Mouse (Mus musculus): ENCODE data around the gene Zfp36l2. TPM values are rescaled to one million over a fixed set of nuclear protein-coding genes. Genes with fewer than 3 reads are reported as not detected.
"Not testable (repeated sequence)": the region's sequence is repeated elsewhere in the genome, so short reads cannot be mapped to it uniquely, and the experiment has no call there.

Zfp36l2 gene
- polyA plus RNA-seq (2015; fragmentation: Nextera tagmentation; extraction: Ambion mirVana) = 12.7 and 14.5 TPM in 2 replicates

DNA sequence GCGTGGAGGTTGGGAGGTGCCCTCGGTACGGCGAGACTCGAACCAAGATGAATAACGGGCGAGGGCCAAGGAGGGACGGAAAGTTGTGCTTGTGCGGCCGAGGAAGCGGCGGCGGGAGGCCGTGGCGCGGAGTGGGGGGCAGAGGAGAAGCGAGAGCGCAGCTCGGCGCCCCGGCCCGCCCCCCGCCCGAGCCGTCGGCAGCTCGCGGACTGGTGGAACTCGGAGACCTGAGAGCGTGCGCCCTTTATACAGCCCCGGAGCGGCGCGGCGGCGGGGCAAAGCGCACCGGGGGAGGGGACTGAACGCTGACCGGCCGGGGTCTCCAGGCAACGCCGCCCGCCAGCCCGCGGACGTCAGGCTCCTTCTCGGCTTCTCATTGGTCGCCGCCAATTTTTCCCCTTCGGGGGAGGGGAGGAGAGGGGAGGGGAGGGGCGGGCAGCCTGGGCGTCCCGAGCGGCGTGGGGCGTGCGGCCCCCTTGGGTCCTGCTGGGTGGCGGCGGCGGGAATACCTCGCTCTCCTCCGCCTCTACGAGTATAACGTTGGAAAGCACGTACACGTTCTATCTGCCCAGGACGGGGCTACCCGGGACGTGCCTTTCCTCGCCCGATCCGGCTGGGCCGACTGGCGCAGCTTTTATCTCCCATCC, at the start of gene Zfp36l2:
Zfp36l2 (minus strand) TSS at position 221 of the 647 bp plus-strand sequence.
- H3K27ac ChIP-seq (ENCODE audit: low read length) = peak within 1 kb of the TSS; percentile 100
- H3K4me3 ChIP-seq (replicated peaks; ENCODE audit: low read length) = peak within 1 kb of the TSS; percentile 90
- H3K9me3 ChIP-seq (replicated peaks; ENCODE audit: control insufficient read depth, low read length) = no peaks in the 10 kb centered on the region
- peaks cover 27% of the 10 kb centered on the region for H3K4me1 ChIP-seq (ENCODE audit: control insufficient read depth, insufficient read depth, low read length)
- peak within 1 kb of the TSS; percentile 98 for H3K4me2 ChIP-seq (ENCODE audit: low read depth, low read length)
- H3K27me3 ChIP-seq (ENCODE audit: control insufficient read depth, insufficient read depth, low read length) = no peaks in the 10 kb centered on the region
- peak within 1 kb of the TSS; percentile 98 for H3K9ac ChIP-seq (ENCODE audit: low read length)
- under 1% methylated on average over 76 of the region's 76 CpGs for WGBS
- H3K36me3 ChIP-seq (ENCODE audit: control insufficient read depth, insufficient read depth, low read length) = no peaks in the 10 kb centered on the region
- ATAC-seq (ENCODE audit: insufficient read depth, low FRiP score) = peak; percentile 90

DNA sequence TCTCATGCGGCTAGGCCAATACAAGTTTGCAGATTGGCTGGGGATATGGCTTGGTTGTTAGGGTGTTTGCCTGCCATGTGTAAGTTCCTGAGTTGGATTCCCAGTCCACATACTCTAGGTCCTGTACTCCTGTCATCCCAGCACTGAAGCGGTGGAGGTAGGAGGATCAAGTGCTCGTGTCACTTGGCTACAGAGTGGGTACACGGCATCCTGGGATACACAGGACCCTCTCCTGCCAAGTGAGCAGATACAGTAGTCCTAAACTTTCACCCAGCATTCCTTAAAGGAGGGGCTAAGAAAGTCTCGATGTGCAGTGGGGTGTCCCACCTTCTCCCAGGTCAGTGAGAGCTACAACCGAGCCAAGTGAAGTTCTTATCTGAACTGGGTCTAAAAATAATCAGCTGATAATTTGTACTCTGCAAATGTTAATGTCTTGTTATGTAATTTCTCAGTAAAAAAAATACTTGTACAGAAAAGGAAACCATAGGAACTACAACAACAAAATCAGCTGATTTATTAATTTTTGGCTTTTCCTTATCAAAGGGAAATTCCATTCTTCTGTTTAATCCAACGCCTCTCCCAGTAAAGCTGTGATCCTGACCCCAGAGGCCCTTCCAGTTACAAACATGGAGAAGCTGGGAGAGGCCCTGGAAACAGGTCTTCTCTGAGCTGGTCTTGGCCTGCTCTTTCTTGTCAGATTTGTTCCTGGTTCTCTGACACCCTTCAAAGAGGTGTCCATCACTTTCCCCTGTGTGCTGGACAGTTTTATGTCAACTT, 49.2 kb upstream of the Zfp36l2 start:
- no peaks in the 10 kb centered on the region for H3K27me3 ChIP-seq (ENCODE audit: control insufficient read depth, insufficient read depth, low read length)
- no peak overlapping the region for H3K4me3 ChIP-seq (replicated peaks; ENCODE audit: low read length)
- H3K4me1 ChIP-seq (ENCODE audit: control insufficient read depth, insufficient read depth, low read length) = no peaks in the 10 kb centered on the region
- H3K4me2 ChIP-seq (ENCODE audit: low read depth, low read length) = no peak overlapping the region
- H3K9ac ChIP-seq (ENCODE audit: low read length) = no peak overlapping the region
- no peak overlapping the region for H3K27ac ChIP-seq (ENCODE audit: low read length)
- ATAC-seq (ENCODE audit: insufficient read depth, low FRiP score) = no peak
- no peaks in the 10 kb centered on the region for H3K9me3 ChIP-seq (replicated peaks; ENCODE audit: control insufficient read depth, low read length)
- H3K36me3 ChIP-seq (ENCODE audit: control insufficient read depth, insufficient read depth, low read length) = peaks cover 3% of the 10 kb centered on the region; the same call in 1 of the 2 replicates
- WGBS = 75% methylated on average over 7 of the region's 7 CpGs

DNA sequence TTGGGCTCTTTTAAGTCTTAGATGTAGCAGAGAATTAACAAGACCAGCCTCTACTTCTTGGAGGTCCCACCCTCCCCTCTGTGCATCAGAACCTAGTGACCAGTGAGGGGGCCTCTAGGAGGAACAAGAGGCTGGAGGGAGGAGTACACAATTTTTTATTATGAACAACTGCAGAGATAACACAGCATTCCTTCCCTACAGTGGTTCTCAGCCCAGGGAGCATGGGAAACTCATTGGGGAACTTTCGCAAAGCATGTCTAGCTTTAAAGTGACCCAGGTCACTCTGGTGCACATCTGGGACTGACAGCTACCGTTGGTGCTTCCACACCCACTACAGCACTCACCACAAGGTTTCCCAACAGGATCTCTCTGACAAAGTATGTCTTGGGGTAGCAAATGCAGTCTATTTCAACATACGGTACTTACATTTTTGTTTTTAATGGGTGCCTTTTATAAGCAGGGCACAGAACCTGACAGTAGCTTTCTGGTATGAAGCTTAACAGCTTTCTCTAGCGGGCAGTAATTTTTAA, 47.7 kb upstream of the Zfp36l2 start:
- H3K27ac ChIP-seq (ENCODE audit: low read length) = no peak overlapping the region
- WGBS = 73% methylated on average over 4 of the region's 4 CpGs
- no peak for ATAC-seq (ENCODE audit: insufficient read depth, low FRiP score)
- H3K4me2 ChIP-seq (ENCODE audit: low read depth, low read length) = no peak overlapping the region
- H3K27me3 ChIP-seq (ENCODE audit: control insufficient read depth, insufficient read depth, low read length) = no peaks in the 10 kb centered on the region
- no peaks in the 10 kb centered on the region for H3K9me3 ChIP-seq (replicated peaks; ENCODE audit: control insufficient read depth, low read length)
- peaks cover 3% of the 10 kb centered on the region; the same call in 1 of the 2 replicates for H3K36me3 ChIP-seq (ENCODE audit: control insufficient read depth, insufficient read depth, low read length)
- H3K4me3 ChIP-seq (replicated peaks; ENCODE audit: low read length) = no peak overlapping the region
- no peak overlapping the region for H3K9ac ChIP-seq (ENCODE audit: low read length)
- H3K4me1 ChIP-seq (ENCODE audit: control insufficient read depth, insufficient read depth, low read length) = no peaks in the 10 kb centered on the region

DNA sequence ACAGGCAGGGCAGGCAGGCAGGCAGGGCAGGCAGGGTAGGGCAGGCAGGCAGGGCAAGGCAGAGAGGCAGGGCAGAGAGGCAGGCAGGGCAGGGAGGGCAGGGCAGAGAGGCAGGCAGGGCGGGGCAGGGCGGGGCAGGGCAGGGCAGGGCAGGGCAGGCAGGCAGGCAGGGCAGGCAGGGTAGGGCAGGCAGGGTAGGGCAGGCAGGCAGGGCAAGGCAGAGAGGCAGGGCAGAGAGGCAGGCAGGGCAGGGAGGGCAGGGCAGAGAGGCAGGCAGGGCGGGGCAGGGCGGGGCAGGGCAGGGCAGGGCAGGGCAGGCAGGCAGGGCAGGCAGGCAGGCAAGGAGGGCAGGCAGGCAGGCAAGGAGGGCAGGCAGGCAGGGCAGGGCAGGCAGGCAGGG, 47.0 kb upstream of the Zfp36l2 start:
- H3K9me3 ChIP-seq (replicated peaks; ENCODE audit: control insufficient read depth, low read length); H3K36me3 ChIP-seq (ENCODE audit: control insufficient read depth, insufficient read depth, low read length); H3K27me3 ChIP-seq (ENCODE audit: control insufficient read depth, insufficient read depth, low read length); H3K9ac ChIP-seq (ENCODE audit: low read length); H3K4me3 ChIP-seq (replicated peaks; ENCODE audit: low read length); H3K27ac ChIP-seq (ENCODE audit: low read length); H3K4me2 ChIP-seq (ENCODE audit: low read depth, low read length); H3K4me1 ChIP-seq (ENCODE audit: control insufficient read depth, insufficient read depth, low read length); ATAC-seq (ENCODE audit: insufficient read depth, low FRiP score): not testable (repeated sequence)
- no CpG with 5 or more reads among the region's 4 CpGs for WGBS

DNA sequence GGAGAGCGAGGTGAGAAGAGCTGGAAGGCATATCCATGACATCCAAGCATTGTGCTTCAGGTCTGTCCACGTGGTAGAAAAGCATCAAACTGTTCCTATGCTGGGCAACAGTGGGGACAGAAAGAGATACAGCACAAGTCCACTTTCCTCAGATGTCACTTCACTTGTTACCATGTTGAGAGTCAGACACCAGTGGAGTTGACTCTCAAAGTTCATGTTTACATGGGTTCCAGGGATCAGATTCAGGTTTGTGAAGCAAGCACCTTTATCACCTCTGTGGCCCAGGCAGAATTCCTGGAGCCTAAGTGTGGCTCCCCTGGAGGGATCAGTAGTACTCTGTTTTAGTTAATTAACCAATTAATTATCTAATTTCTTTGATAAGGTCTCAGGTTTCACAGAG, 46.0 kb upstream of the Zfp36l2 start:
- Histone ChIP-seq H3K27me3 (ENCODE audit: control insufficient read depth, insufficient read depth, low read length) (no peaks in the 10 kb centered on the region), H3K9me3 (replicated peaks; ENCODE audit: control insufficient read depth, low read length) (no peaks in the 10 kb centered on the region), H3K4me3 (replicated peaks; ENCODE audit: low read length) (no peak overlapping the region), H3K4me1 (ENCODE audit: control insufficient read depth, insufficient read depth, low read length) (no peaks in the 10 kb centered on the region), H3K36me3 (ENCODE audit: control insufficient read depth, insufficient read depth, low read length) (peaks cover 3% of the 10 kb centered on the region; the same call in 1 of the 2 replicates), H3K4me2 (ENCODE audit: low read depth, low read length) (no peak overlapping the region), H3K27ac (ENCODE audit: low read length) (no peak overlapping the region), H3K9ac (ENCODE audit: low read length) (no peak overlapping the region)
- WGBS = 91% methylated on average over 2 of the region's 2 CpGs
- no peak for ATAC-seq (ENCODE audit: insufficient read depth, low FRiP score)

DNA sequence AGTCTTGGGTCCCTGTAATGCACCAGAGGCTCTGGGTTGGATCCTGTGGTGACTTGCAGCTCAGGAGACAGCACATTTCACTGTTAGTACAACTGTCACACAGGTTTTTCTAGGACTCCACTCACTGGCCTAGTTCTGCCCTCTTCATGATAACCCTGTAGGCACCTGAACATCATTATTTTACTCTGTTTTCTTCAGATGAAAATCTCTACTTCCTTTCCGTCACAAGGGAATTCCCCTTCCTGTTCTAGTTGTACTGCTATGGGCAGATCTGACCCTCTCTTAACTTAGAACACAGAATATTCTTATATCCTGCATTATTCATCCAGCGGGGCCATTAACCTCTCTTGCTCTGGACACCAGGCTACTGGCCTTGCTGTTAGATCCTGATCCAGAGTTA, 43.6 kb upstream of the Zfp36l2 start:
- H3K4me2 ChIP-seq (ENCODE audit: low read depth, low read length) = no peak overlapping the region
- H3K27ac ChIP-seq (ENCODE audit: low read length) = no peak overlapping the region
- ATAC-seq (ENCODE audit: insufficient read depth, low FRiP score) = no peak
- no peak overlapping the region for H3K9ac ChIP-seq (ENCODE audit: low read length)
- H3K4me3 ChIP-seq (replicated peaks; ENCODE audit: low read length) = no peak overlapping the region
- H3K4me1 ChIP-seq (ENCODE audit: control insufficient read depth, insufficient read depth, low read length) = peaks cover 6% of the 10 kb centered on the region
- 80% methylated on average over 2 of the region's 2 CpGs for WGBS
- H3K36me3 ChIP-seq (ENCODE audit: control insufficient read depth, insufficient read depth, low read length) = peaks cover 3% of the 10 kb centered on the region; the same call in 1 of the 2 replicates
- H3K27me3 ChIP-seq (ENCODE audit: control insufficient read depth, insufficient read depth, low read length) = no peaks in the 10 kb centered on the region
- no peaks in the 10 kb centered on the region for H3K9me3 ChIP-seq (replicated peaks; ENCODE audit: control insufficient read depth, low read length)

DNA sequence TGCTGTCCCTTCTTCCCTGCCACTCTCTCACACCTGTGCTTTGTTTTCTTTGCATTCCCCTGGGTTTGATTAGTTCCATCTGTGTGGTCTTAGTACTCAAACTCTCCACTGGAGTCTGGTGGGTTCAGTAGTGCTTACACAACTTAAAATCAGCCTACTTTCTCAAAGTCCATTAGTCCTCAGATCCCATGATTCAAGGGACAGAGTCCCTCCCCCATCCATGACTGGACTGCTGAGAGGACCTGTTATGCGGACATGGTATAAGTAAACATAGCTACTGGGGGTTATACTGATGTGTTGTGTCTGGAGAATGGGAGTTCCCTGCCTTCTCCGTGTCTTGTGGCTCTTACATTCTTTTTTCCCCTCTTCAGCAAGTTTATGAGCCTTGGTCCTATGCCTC, 40.5 kb upstream of the Zfp36l2 start:
- Histone ChIP-seq H3K27me3 (ENCODE audit: control insufficient read depth, insufficient read depth, low read length) (no peaks in the 10 kb centered on the region), H3K27ac (ENCODE audit: low read length) (no peak overlapping the region), H3K4me3 (replicated peaks; ENCODE audit: low read length) (no peak overlapping the region), H3K4me2 (ENCODE audit: low read depth, low read length) (no peak overlapping the region), H3K4me1 (ENCODE audit: control insufficient read depth, insufficient read depth, low read length) (peaks cover 6% of the 10 kb centered on the region), H3K36me3 (ENCODE audit: control insufficient read depth, insufficient read depth, low read length) (peaks cover 3% of the 10 kb centered on the region; the same call in 1 of the 2 replicates), H3K9me3 (replicated peaks; ENCODE audit: control insufficient read depth, low read length) (no peaks in the 10 kb centered on the region), H3K9ac (ENCODE audit: low read length) (no peak overlapping the region)
- ATAC-seq (ENCODE audit: insufficient read depth, low FRiP score) = no peak
- WGBS = 44% methylated on average over 2 of the region's 2 CpGs

DNA sequence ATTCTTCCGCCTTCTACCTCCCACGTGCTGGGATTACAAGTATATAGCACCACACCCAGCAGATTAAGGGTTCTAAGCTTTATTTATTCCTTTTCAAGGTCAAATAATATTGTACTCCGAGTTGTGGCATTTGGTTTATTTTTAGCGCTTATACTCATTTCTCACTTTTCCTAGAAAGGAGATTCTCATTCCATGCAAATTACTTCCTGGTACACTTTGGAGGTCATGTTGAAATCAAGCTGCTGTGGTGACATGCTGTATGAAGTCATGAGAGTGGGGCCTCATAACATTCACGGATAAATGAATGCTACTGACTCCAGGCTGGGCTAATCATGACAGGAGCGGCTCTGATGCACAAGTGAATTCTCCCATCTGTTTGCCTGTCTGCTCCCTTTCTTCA, 38.9 kb upstream of the Zfp36l2 start:
- ATAC-seq (ENCODE audit: insufficient read depth, low FRiP score) = no peak

DNA sequence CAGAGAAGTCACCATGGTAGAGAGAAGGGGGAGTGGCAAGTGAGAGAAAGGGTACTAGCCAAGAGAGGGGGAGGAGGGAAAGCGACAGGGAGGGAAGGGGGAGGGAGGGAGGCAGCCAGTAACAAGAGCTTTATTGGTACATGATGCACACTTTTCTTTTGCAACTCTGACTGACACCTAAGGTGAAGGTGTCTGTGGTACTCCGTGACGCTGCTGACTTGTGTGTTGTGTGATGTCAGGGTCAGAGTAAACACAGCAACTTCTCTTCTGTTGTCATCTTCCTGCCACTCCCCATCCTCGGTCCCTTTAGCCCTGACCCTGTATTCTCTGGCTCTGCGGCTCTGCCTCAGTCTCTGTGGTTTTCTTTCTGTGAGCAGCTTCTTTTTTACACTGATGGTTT, 38.5 kb upstream of the Zfp36l2 start:
- Histone ChIP-seq H3K9ac (ENCODE audit: low read length) (no peak overlapping the region), H3K9me3 (replicated peaks; ENCODE audit: control insufficient read depth, low read length) (no peaks in the 10 kb centered on the region), H3K4me2 (ENCODE audit: low read depth, low read length) (no peak overlapping the region), H3K27ac (ENCODE audit: low read length) (no peak overlapping the region), H3K27me3 (ENCODE audit: control insufficient read depth, insufficient read depth, low read length) (no peaks in the 10 kb centered on the region), H3K4me1 (ENCODE audit: control insufficient read depth, insufficient read depth, low read length) (peaks cover 6% of the 10 kb centered on the region), H3K36me3 (ENCODE audit: control insufficient read depth, insufficient read depth, low read length) (no peaks in the 10 kb centered on the region), H3K4me3 (replicated peaks; ENCODE audit: low read length) (no peak overlapping the region)
- no peak for ATAC-seq (ENCODE audit: insufficient read depth, low FRiP score)
- WGBS = 51% methylated on average over 5 of the region's 5 CpGs

More for the DNA sequence above, 38.9 kb upstream of the Zfp36l2 start:
- no peaks in the 10 kb centered on the region for H3K36me3 ChIP-seq (ENCODE audit: control insufficient read depth, insufficient read depth, low read length)
- no peak overlapping the region for H3K9ac ChIP-seq (ENCODE audit: low read length)
- H3K27ac ChIP-seq (ENCODE audit: low read length) = no peak overlapping the region
- peaks cover 6% of the 10 kb centered on the region for H3K4me1 ChIP-seq (ENCODE audit: control insufficient read depth, insufficient read depth, low read length)
- no peaks in the 10 kb centered on the region for H3K9me3 ChIP-seq (replicated peaks; ENCODE audit: control insufficient read depth, low read length)
- 55% methylated on average over 6 of the region's 6 CpGs for WGBS
- no peaks in the 10 kb centered on the region for H3K27me3 ChIP-seq (ENCODE audit: control insufficient read depth, insufficient read depth, low read length)
- no peak overlapping the region for H3K4me2 ChIP-seq (ENCODE audit: low read depth, low read length)
- H3K4me3 ChIP-seq (replicated peaks; ENCODE audit: low read length) = no peak overlapping the region
